Mouse (Mus musculus): ENCODE measurements around the gene Zc3h10. TPM values are rescaled to one million over a fixed set of nuclear protein-coding genes. Genes with fewer than 3 reads are reported as not detected.

The Zc3h10 gene
- polyA plus RNA-seq, 1 experiment = 12.9 TPM

DNA sequence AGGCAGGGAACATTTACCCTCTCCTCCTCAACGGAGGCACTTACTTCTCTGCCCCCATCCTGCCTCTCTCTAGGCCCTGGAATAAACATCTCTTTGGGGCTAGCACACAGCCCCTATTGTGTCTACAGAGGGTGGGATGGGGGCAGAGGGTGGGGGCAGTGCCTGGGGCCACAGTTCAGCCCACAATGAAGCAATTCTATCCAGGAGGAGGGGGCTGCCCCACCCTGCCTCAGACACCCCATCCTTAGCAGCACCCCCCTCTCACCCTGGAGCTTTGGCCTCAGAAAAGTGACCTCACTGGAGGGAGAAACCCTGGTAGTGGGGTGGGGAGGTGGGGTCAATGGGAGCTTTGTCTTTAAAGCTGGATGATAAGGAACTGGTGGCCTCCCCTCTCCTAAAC lies 39.0 kb upstream of the Zc3h10 start:
- Histone ChIP-seq H3K4me1 (ENCODE audit: control insufficient read depth, insufficient read depth, low read length) (no peaks in the 10 kb centered on the region), H3K27ac (ENCODE audit: insufficient read depth, low read length) (peak overlapping the region; percentile 85), H3K4me3 (ENCODE audit: insufficient read depth, low read length) (no peak overlapping the region)
- TF ChIP-seq POLR2A (IDR thresholded peaks at IDR 0.05; ENCODE audit: extremely low read depth, insufficient read depth, low read length) (no peak), CTCF (IDR thresholded peaks at IDR 0.05; ENCODE audit: extremely low read depth, insufficient read depth, low read length) (no peak)

DNA sequence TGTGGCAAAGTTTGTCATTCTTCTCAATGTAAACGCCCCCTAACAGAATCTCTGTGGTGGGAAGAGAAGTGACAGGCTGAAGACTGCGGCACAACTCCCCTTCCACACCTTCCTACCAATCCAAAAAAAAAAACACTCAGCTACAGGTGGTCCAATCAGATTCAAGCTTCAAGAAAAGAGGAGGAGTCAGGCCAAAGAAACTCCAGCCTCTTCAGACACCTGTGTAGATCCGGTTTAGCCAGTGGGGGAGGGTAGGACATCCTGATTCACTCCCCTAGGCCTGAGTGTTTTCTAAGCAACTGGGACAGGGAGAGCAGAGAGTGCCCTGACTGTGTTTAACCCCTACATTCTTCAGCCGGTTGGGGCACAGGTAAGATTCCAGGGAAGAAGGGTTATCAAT lies 36.8 kb upstream of the Zc3h10 start:
- H3K4me3 ChIP-seq (ENCODE audit: insufficient read depth, low read length) = no peak overlapping the region
- TF ChIP-seq CTCF (IDR thresholded peaks at IDR 0.05; ENCODE audit: extremely low read depth, insufficient read depth, low read length) = no peak
- TF ChIP-seq POLR2A (IDR thresholded peaks at IDR 0.05; ENCODE audit: extremely low read depth, insufficient read depth, low read length) = no peak
- H3K4me1 ChIP-seq (ENCODE audit: control insufficient read depth, insufficient read depth, low read length) = no peaks in the 10 kb centered on the region
- no peak overlapping the region for H3K27ac ChIP-seq (ENCODE audit: insufficient read depth, low read length)

- H3K4me3 ChIP-seq (ENCODE audit: insufficient read depth, low read length) = no peak overlapping the region
- H3K27ac ChIP-seq (ENCODE audit: insufficient read depth, low read length) = no peak overlapping the region
- TF ChIP-seq POLR2A (IDR thresholded peaks at IDR 0.05; ENCODE audit: extremely low read depth, insufficient read depth, low read length) (no peak), CTCF (IDR thresholded peaks at IDR 0.05; ENCODE audit: extremely low read depth, insufficient read depth, low read length) (no peak)
- no peaks in the 10 kb centered on the region for H3K4me1 ChIP-seq (ENCODE audit: control insufficient read depth, insufficient read depth, low read length)
These were observed 36.1 kb upstream of the Zc3h10 start for GRCm38 (mm10) chr10:128583644-128584043.

DNA sequence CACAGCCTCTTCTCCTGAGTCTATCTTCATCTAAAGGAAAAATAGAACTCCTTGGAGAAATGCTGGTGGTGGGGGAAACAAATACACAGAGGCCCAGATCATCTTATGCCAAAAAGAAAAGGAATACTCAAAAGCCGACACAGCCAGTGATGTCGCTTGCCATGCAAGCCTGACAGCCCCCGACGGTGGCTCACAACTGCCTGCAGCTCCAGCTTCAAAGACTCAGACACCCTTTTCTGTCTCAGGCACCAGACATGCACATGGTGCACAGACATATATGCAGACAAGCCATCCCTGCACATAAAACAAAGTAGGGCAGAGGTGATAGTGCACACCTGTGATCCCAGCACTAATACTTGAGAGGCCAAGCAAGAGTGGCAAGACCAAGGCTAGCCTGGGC lies 32.2 kb upstream of the Zc3h10 start:
- Histone ChIP-seq H3K4me1 (ENCODE audit: control insufficient read depth, insufficient read depth, low read length) (no peaks in the 10 kb centered on the region), H3K4me3 (ENCODE audit: insufficient read depth, low read length) (no peak overlapping the region), H3K27ac (ENCODE audit: insufficient read depth, low read length) (no peak overlapping the region)
- no peak for TF ChIP-seq CTCF (IDR thresholded peaks at IDR 0.05; ENCODE audit: extremely low read depth, insufficient read depth, low read length)
- TF ChIP-seq POLR2A (IDR thresholded peaks at IDR 0.05; ENCODE audit: extremely low read depth, insufficient read depth, low read length) = no peak

- H3K4me1 ChIP-seq (ENCODE audit: control insufficient read depth, insufficient read depth, low read length) = no peaks in the 10 kb centered on the region
- TF ChIP-seq CTCF (IDR thresholded peaks at IDR 0.05; ENCODE audit: extremely low read depth, insufficient read depth, low read length) (no peak), POLR2A (IDR thresholded peaks at IDR 0.05; ENCODE audit: extremely low read depth, insufficient read depth, low read length) (no peak)
- H3K4me3 ChIP-seq (ENCODE audit: insufficient read depth, low read length) = no peak overlapping the region
- no peak overlapping the region for H3K27ac ChIP-seq (ENCODE audit: insufficient read depth, low read length)
These were observed 31.7 kb upstream of the Zc3h10 start for GRCm38 (mm10) chr10:128579298-128579697.

- Histone ChIP-seq H3K4me3 (ENCODE audit: insufficient read depth, low read length) (no peak overlapping the region), H3K4me1 (ENCODE audit: control insufficient read depth, insufficient read depth, low read length) (no peaks in the 10 kb centered on the region), H3K27ac (ENCODE audit: insufficient read depth, low read length) (no peak overlapping the region)
- TF ChIP-seq CTCF (IDR thresholded peaks at IDR 0.05; ENCODE audit: extremely low read depth, insufficient read depth, low read length) (no peak), POLR2A (IDR thresholded peaks at IDR 0.05; ENCODE audit: extremely low read depth, insufficient read depth, low read length) (no peak)
These were observed 30.8 kb upstream of the Zc3h10 start for GRCm38 (mm10) chr10:128578330-128578729.

- H3K4me3 ChIP-seq (ENCODE audit: insufficient read depth, low read length) = no peak overlapping the region
- peak; percentile 11; the same call in 1 of the 2 replicates for TF ChIP-seq CTCF (IDR thresholded peaks at IDR 0.05; ENCODE audit: extremely low read depth, insufficient read depth, low read length)
- no peak for TF ChIP-seq POLR2A (IDR thresholded peaks at IDR 0.05; ENCODE audit: extremely low read depth, insufficient read depth, low read length)
- no peaks in the 10 kb centered on the region for H3K4me1 ChIP-seq (ENCODE audit: control insufficient read depth, insufficient read depth, low read length)
- no peak overlapping the region for H3K27ac ChIP-seq (ENCODE audit: insufficient read depth, low read length)
These were observed 27.5 kb upstream of the Zc3h10 start for GRCm38 (mm10) chr10:128575063-128575462.

- Histone ChIP-seq H3K27ac (ENCODE audit: insufficient read depth, low read length) (peak within 1 kb of the TSS; percentile 29; the same call in 1 of the 2 replicates), H3K4me1 (ENCODE audit: control insufficient read depth, insufficient read depth, low read length) (peaks cover 4% of the 10 kb centered on the region; the same call in 1 of the 2 replicates), H3K4me3 (ENCODE audit: insufficient read depth, low read length) (peak within 1 kb of the TSS; percentile 85)
- TF ChIP-seq POLR2A (IDR thresholded peaks at IDR 0.05; ENCODE audit: extremely low read depth, insufficient read depth, low read length) (peak; percentile 83), CTCF (IDR thresholded peaks at IDR 0.05; ENCODE audit: extremely low read depth, insufficient read depth, low read length) (no peak)
These were observed 18.4 kb upstream of the Zc3h10 start, which contains the start of gene Pa2g4 for GRCm38 (mm10) chr10:128565788-128566531. Gene Pa2g4, minus strand, starts transcription at chr10:128565987.

DNA sequence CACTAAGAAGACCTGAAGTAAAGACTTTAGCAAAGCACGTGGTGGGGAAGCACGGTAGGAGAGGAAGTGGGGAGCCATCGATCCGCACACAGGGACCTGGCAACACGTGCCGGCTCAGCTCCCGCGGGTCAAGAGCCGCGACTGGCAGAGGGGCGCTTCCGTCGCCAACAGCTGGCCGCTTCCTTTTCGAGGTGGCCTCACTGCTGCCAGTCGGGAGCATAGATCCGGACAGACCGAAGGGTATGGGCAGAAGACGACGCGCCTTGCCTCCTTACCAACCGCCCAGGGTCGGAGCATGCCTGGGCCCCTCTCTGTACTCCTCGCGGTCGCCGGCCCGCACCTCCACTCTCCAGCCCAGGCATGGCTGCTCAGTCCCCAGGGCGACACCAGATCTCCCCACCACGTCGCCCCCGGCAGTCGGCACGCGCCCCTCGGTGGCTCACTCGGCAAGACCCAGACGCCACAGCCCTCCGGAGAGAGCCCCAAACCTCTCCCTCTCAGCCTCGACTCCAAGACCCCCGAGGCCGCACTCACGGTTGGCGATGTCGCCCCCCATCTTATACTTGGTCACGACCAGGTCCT lies 17.7 kb upstream of the Zc3h10 start:
- H3K4me3 ChIP-seq (ENCODE audit: insufficient read depth, low read length) = peak overlapping the region; percentile 85
- H3K4me1 ChIP-seq (ENCODE audit: control insufficient read depth, insufficient read depth, low read length) = peaks cover 4% of the 10 kb centered on the region; the same call in 1 of the 2 replicates
- TF ChIP-seq POLR2A (IDR thresholded peaks at IDR 0.05; ENCODE audit: extremely low read depth, insufficient read depth, low read length) (no peak), CTCF (IDR thresholded peaks at IDR 0.05; ENCODE audit: extremely low read depth, insufficient read depth, low read length) (no peak)
- no peak overlapping the region for H3K27ac ChIP-seq (ENCODE audit: insufficient read depth, low read length)

- no peak overlapping the region for H3K4me3 ChIP-seq (ENCODE audit: insufficient read depth, low read length)
- TF ChIP-seq POLR2A (IDR thresholded peaks at IDR 0.05; ENCODE audit: extremely low read depth, insufficient read depth, low read length) = no peak
- no peak for TF ChIP-seq CTCF (IDR thresholded peaks at IDR 0.05; ENCODE audit: extremely low read depth, insufficient read depth, low read length)
- H3K27ac ChIP-seq (ENCODE audit: insufficient read depth, low read length) = no peak overlapping the region
- H3K4me1 ChIP-seq (ENCODE audit: control insufficient read depth, insufficient read depth, low read length) = peaks cover 4% of the 10 kb centered on the region; the same call in 1 of the 2 replicates
These were observed 16.0 kb upstream of the Zc3h10 start for GRCm38 (mm10) chr10:128563544-128563943.

Measured in cortical plate, adult 2 months (tissue).